Mouse (Mus musculus) frontal cortex, adult (tissue): Measurements from ENCODE around the gene Ubap1l.
A peak's percentile ranks its signal among the peaks of the same experiment; 100 is the strongest.

Experiments
- ATAC-seq: cut with Nextera tagmentation; 2 replicates; pipeline ENCODE4 v1.9.2; 2017; ENCODE audit warnings: mild to moderate bottlenecking, moderate library complexity, mixed read lengths; ENCODE audit not compliant: low TSS enrichment

Ubap1l gene

GRCm38 (mm10) chr9:65374468-65375162 is 13.8 kb downstream of the Ubap1l start:
- no peak; the same call in 1 of the 2 replicates for ATAC-seq

GRCm38 (mm10) chr9:65375163-65375934 is 14.5 kb downstream of the Ubap1l start:
- peak; percentile 91 for ATAC-seq

DNA sequence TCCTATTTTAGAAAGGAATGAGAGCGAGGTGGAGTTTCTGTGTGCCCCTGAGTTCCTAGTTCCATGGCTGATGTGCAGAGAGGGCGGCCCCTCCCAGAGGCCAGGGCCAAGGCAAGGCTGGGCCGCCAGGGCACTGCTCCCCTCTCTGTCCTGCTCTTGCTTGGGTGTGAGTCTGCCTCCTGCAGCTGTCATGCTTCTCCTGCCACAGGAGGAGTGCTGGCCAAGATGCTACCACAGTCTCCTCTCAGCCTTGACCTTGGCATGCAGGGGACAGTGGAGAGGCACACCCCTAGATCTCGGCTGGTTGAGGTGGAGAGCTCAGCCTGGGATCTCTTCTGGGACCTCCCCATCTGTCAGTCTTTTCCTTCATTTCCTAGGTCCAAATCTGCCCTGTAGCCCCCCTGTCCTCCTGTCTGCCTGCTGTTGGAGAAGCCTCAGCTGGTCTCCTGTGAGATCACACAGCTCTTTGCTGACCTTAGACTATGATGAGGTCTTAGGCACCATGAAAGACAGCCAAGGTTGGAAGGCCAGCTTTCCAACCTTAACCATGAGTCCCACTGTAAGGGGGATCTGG is 20.3 kb downstream of the Ubap1l start:
- ATAC-seq, result no peak

DNA sequence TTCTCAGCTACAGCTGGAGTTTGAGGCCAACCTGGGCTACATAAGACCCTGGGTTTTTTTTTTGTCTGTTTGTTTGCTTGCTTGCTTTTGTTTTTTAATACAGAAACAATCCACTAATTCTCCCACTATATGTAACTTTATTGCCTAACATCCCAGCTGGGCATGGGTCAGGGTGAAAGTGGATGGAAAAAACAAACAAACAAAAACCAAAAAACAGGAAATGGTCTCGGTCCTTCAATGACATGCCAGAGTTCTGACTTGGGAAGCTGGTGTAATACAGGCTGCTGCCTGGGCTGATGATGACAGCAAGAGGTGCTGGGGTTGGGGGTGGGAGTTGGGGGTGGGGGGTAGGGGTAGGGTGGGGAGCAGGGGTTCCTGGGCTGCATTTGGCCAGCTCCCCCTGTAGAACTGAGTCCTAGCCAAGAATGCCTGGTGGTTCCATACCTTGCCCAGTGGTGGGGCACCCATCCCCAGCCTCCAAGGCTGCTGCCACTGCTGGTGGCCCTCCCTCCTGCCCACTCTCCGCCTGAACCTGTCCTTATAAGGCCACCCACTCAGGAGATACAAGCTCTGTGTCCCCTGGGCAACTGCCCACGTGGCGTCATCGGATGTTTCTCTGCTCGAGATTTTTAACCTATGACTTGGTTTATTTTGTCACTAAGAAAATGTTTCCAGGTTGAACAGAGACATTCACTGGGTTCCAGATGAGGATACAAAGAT is 21.4 kb downstream of the Ubap1l start:
- ATAC-seq, result no peak

- no peak for ATAC-seq
Measured at GRCm38 (mm10) chr9:65382751-65383097, 21.9 kb downstream of the Ubap1l start.

GRCm38 (mm10) chr9:65384276-65384675 is 23.4 kb downstream of the Ubap1l start:
- no peak for ATAC-seq

- ATAC-seq, result no peak
Measured at GRCm38 (mm10) chr9:65386373-65387140, 25.7 kb downstream of the Ubap1l start.

DNA sequence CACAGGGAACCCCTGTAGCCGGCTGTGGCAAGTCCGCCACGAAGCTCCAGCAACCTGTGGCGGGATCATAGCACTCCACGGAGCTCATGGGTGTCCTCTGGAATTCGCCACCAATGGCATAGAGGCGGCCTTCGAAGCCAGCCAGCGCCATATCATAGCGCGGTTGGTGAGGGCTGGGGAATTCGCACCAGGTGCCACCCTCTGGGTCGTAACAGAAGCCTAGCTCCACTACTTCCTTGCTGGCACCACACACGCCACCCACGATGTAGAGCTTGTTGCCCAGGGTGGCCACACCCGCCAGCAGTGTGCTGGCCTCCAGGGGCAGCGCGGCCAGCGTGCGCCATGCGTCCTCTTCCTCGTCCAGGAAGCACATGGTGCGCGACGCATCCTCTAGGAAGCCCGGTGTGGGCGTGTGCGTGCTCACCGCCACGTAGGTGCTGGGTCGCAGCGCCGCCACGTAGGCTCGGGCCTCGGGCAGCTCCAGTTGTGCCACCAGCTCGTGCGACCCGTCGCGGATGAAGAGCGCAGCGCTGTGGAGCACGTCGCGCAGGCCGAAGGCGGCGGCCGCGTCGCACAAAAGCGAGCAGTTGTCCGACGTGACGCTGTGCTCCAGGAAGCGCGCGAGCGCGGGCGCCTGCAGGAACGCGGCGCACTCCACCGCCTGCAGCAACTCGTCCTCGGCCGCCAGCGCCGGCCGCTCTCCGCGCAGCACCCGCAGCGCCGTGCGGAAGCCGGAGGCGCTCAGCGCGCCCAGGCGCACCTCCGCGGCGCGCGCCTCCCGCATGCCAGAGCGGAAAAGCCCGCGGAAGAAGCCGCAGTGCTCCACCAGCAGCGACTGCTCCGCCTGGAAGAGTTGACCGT is 30.1 kb downstream of the Ubap1l start:
- ATAC-seq, result peak; percentile 69; the same call in 1 of the 2 replicates

GRCm38 (mm10) chr9:65391613-65391964 is 30.7 kb downstream of the Ubap1l start, which contains the start of gene Kbtbd13:
Gene Kbtbd13 (minus strand): TSS chr9:65391652.
- no peak for ATAC-seq

DNA sequence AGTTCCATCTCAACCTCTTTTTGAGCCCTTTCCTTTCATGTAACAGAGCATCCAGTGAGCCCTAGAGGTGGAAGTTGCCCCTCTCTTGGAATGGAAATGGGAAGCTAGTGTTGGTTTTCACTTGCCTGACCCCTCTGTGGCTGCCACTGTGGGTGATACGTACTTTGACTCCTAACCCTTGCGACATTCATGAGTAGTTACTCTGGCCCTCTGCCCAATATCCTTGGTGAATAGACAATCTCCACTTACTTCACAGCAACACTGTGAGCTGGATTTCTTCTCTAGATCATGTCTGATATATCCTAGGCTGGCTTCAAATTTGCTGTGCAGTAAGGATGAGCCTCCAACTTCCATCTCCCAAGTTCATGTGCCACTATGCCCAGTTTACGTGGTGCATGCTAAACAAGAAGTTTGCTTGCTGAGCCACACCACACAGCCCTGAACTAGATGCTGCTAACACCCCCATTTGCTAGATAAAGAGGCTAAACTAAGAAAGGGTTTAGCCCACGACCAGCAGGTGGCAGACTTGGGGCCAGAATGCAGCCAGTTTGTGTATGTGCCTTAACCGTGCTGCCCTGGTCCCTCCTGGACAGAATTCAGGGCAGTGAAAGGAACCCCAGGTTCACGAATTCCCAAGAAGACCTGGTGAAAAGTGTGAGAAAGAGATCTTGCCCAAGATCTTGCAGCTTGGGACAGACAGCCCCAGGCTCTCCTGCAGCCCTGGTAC is 32.0 kb downstream of the Ubap1l start:
- peak; percentile 67 for ATAC-seq

DNA sequence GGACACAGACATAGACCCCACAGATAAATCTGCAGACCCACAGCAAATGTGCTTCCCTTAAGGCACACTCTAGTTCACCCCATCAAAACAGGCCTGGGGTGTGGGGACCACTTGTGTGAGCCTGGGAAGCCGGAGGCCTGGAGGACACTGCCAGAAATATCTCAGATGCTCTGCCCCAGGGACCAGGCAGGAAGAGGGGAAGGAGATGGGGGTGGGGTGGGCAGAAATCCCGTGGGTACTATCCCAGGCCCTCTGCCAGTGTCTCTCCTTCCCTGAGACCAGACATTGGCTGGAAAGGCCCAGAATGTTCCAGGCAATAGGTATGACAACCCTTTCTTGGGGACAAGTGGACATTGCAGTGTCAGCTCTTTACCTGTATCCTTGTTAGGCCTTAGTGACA is 32.8 kb downstream of the Ubap1l start:
- no peak for ATAC-seq

GRCm38 (mm10) chr9:65394360-65394759 is 33.5 kb downstream of the Ubap1l start:
- ATAC-seq, result no peak

DNA sequence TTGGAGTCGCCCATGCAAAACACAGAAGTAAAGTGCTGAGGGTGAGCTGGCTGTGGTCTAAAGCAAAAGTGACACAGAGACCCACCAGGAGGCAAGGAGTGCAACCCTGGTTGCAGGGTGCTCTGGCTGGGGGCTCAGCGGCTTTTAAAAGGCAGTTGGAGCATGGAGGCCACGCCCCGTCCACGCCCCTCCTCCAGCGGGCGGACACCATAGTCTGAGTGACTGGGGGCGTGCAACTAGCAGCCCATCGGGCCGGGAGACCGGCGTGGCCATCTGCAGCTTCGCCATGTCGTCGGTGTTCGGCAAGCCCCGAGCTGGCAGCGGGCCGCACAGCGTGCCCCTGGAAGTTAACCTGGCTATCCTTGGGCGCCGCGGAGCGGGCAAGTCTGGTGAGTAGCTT is 37.4 kb downstream of the Ubap1l start, which contains the start of gene Rasl12:
Rasl12 (plus strand) TSS at position 228 of the 400 bp plus-strand sequence.
- ATAC-seq, result peak; percentile 81; the same call in 1 of the 2 replicates

DNA sequence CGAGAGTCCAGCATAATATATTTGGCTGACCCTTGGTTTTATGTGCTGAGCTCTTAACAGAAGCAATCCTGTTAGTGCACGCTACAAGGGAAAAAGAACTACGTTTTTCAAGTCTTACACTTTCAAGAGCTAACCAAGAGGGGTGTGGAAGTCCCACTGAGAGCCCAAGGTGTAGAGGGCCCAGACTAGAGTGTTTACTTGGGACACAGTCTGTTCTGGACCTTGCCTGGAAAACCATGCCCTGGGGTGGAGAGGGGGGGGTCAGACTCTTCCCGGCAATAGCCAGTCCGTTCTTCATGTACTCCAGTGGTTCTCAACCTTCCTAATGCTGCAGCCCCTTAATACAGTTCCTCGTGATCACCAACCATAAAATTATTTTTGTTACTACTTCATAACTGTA is 39.1 kb downstream of the Ubap1l start:
- ATAC-seq, result no peak

GRCm38 (mm10) chr9:65404331-65405183 is 43.7 kb downstream of the Ubap1l start:
- ATAC-seq, result peak; percentile 50; the same call in 1 of the 2 replicates

DNA sequence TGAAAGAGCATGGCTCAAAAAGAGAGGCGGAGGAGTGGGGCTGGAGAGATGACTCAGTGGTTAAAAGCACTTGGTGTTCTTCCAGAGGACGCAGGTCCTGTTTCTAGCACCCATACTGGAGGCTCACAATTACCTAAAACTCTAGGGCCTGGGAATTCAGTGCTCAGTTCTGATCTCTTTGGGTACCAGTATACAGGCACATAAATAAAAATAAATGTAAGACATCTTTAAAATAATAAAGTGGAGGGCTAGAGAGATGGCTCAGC is 44.3 kb downstream of the Ubap1l start:
- ATAC-seq, result peak; percentile 31; the same call in 1 of the 2 replicates

DNA sequence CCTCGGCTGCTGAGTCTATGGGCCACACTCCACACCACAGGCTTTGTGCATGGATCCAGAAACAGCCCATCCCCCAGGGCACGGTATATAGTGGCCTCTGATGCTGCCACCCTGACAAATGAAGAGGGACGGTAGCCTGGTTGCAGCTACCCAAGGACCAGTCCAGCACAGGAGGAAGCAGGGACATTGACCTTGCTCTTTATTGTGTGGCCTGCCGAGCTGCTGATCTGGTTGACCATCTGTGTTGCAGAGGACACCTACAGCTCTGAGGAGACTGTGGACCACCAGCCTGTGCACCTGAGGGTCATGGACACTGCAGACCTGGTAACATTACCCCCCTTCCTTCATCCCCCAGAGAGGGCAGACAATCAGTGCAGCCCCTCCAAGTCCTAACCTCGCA is 46.5 kb downstream of the Ubap1l start:
- no peak for ATAC-seq

DNA sequence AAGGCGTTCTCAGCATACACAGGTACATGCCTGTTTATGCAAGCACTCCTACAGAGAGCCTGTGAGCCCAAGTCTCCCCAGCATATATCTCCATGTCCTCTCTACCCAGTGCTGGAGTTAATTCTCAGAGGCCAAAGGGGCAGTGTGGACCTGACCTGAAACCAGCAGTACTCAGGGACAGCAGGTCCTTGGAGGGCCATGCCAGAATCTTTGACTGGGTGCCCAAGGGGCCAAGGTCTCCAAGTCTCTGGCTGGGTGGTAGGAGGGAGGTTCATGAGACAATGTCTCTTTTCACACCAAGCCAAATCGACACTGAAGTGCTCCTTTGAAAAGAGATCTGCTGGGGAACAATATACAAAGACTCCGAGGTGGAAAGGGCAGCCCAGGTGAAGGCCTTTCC is 47.0 kb downstream of the Ubap1l start:
- no peak for ATAC-seq

DNA sequence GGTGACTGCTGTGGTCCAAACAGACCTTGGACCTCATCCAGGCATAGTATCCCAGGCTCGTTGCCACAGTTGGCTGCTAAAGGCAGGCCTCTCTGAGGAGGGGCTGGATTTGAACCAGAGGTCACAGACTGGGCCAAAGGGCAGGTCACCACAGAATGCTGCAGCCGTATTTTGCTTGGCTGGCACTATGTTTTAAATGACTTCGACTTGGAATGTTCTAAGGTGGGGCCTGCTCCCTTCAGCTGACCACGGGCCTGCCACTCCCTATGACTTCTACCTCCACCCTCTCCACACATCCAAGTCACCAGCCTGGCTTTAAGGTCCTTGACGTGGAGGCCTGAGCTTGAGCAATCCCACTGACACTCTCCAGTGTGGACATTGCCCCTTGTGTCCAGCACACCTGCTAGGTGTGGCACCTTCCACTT is 48.0 kb downstream of the Ubap1l start:
- no peak for ATAC-seq
